Mouse (Mus musculus): ENCODE measurements at regions not wholly inside any gene's neighbourhood (a gene's known extent, or its start where the extent isn't known, plus 50 kb on each side); places are given as distances from the start of the nearest gene placed in this dataset.

- WGBS, result 25% methylated on average over 2 of the region's 2 CpGs
- H3K27ac ChIP-seq, result 0 out of 2 replicates have a peak overlapping the region, but pooled peaks have one; percentile 43
- ATAC-seq (ENCODE audit: borderline replicate concordance, extremely low read depth, low FRiP score, low TSS enrichment), result peak; percentile 31; the same call in 1 of the 2 replicates
Observed at GRCm38 (mm10) chr5:74861297-74861696, 158.6 kb upstream of the Lnx1 start.

GRCm38 (mm10) chr5:74857861-74858260 is 155.1 kb upstream of the Lnx1 start:
- Histone ChIP-seq H3K9ac (no peak overlapping the region), H3K4me2 (no peak overlapping the region), H3K4me3 (no peak overlapping the region), H3K27me3 (no peaks in the 10 kb centered on the region), H3K36me3 (no peaks in the 10 kb centered on the region), H3K9me3 (no peaks in the 10 kb centered on the region), H3K4me1 (0 out of 2 replicates have a peak, but pooled peaks cover 8% of the 10 kb centered on the region), H3K27ac (no peak overlapping the region)
- WGBS, result 20% methylated on average over 5 of the region's 5 CpGs
- peak; percentile 80; the same call in 1 of the 2 replicates for ATAC-seq (ENCODE audit: borderline replicate concordance, extremely low read depth, low FRiP score, low TSS enrichment)

More at GRCm38 (mm10) chr5:74861297-74861696, 158.6 kb upstream of the Lnx1 start:
- H3K4me3 ChIP-seq, result no peak overlapping the region
- H3K9me3 ChIP-seq, result no peaks in the 10 kb centered on the region
- no peak overlapping the region for H3K9ac ChIP-seq
- H3K27me3 ChIP-seq, result no peaks in the 10 kb centered on the region; the same call in 1 of the 2 replicates
- H3K4me2 ChIP-seq, result no peak overlapping the region
- H3K4me1 ChIP-seq, result 0 out of 2 replicates have a peak, but pooled peaks cover 9% of the 10 kb centered on the region
- H3K36me3 ChIP-seq, result no peaks in the 10 kb centered on the region

- WGBS, result 84% methylated on average over 11 of the region's 11 CpGs
- Histone ChIP-seq H3K4me1 (0 out of 2 replicates have a peak, but pooled peaks cover 8% of the 10 kb centered on the region), H3K4me3 (no peak overlapping the region), H3K4me2 (no peak overlapping the region), H3K27me3 (no peaks in the 10 kb centered on the region), H3K36me3 (no peaks in the 10 kb centered on the region), H3K9me3 (no peaks in the 10 kb centered on the region), H3K27ac (no peak overlapping the region), H3K9ac (no peak overlapping the region)
- no peak for ATAC-seq (ENCODE audit: borderline replicate concordance, extremely low read depth, low FRiP score, low TSS enrichment)
Observed at GRCm38 (mm10) chr5:74857161-74857560, 154.4 kb upstream of the Lnx1 start.

- Histone ChIP-seq H3K36me3 (no peaks in the 10 kb centered on the region), H3K27ac (peak overlapping the region; percentile 58; the same call in 1 of the 2 replicates), H3K4me2 (no peak overlapping the region), H3K9ac (no peak overlapping the region), H3K27me3 (no peaks in the 10 kb centered on the region), H3K9me3 (no peaks in the 10 kb centered on the region), H3K4me1 (peaks cover 6% of the 10 kb centered on the region; the same call in 1 of the 2 replicates), H3K4me3 (no peak overlapping the region)
- peak; percentile 77; the same call in 1 of the 2 replicates for ATAC-seq (ENCODE audit: borderline replicate concordance, extremely low read depth, low FRiP score, low TSS enrichment)
- 32% methylated on average over 6 of the region's 6 CpGs for WGBS
Observed at GRCm38 (mm10) chr5:74847824-74848223, 145.1 kb upstream of the Lnx1 start.

GRCm38 (mm10) chr5:74846674-74847073 is 144.0 kb upstream of the Lnx1 start:
- peaks cover 6% of the 10 kb centered on the region; the same call in 1 of the 2 replicates for H3K4me1 ChIP-seq
- ATAC-seq (ENCODE audit: borderline replicate concordance, extremely low read depth, low FRiP score, low TSS enrichment), result no peak
- H3K4me2 ChIP-seq, result no peak overlapping the region
- H3K9ac ChIP-seq, result no peak overlapping the region
- H3K9me3 ChIP-seq, result no peaks in the 10 kb centered on the region
- no peak overlapping the region for H3K4me3 ChIP-seq
- no peak overlapping the region for H3K27ac ChIP-seq
- no peaks in the 10 kb centered on the region for H3K36me3 ChIP-seq
- WGBS, result 54% methylated on average over 5 of the region's 5 CpGs
- H3K27me3 ChIP-seq, result no peaks in the 10 kb centered on the region

GRCm38 (mm10) chr5:74834401-74834800 is 131.7 kb upstream of the Lnx1 start:
- ATAC-seq (ENCODE audit: borderline replicate concordance, extremely low read depth, low FRiP score, low TSS enrichment), result no peak
- Histone ChIP-seq H3K27ac (no peak overlapping the region), H3K4me1 (peaks cover 8% of the 10 kb centered on the region), H3K27me3 (no peaks in the 10 kb centered on the region), H3K36me3 (no peaks in the 10 kb centered on the region), H3K9me3 (no peaks in the 10 kb centered on the region), H3K4me2 (no peak overlapping the region), H3K9ac (no peak overlapping the region), H3K4me3 (no peak overlapping the region)
- WGBS, result 76% methylated on average over 2 of the region's 2 CpGs

GRCm38 (mm10) chr5:74833887-74834286 is 131.2 kb upstream of the Lnx1 start:
- Histone ChIP-seq H3K4me2 (no peak overlapping the region), H3K4me3 (no peak overlapping the region), H3K9ac (no peak overlapping the region), H3K27ac (no peak overlapping the region), H3K27me3 (no peaks in the 10 kb centered on the region), H3K36me3 (no peaks in the 10 kb centered on the region), H3K9me3 (no peaks in the 10 kb centered on the region), H3K4me1 (0 out of 2 replicates have a peak, but pooled peaks cover 3% of the 10 kb centered on the region)
- ATAC-seq (ENCODE audit: borderline replicate concordance, extremely low read depth, low FRiP score, low TSS enrichment), result no peak
- 52% methylated on average over 4 of the region's 4 CpGs for WGBS

GRCm38 (mm10) chr5:74832011-74832410 is 129.3 kb upstream of the Lnx1 start:
- Histone ChIP-seq H3K4me2 (no peak overlapping the region), H3K4me1 (no peaks in the 10 kb centered on the region; the same call in none of the 2 replicates), H3K9me3 (no peaks in the 10 kb centered on the region), H3K9ac (no peak overlapping the region), H3K36me3 (no peaks in the 10 kb centered on the region), H3K27ac (no peak overlapping the region), H3K4me3 (no peak overlapping the region), H3K27me3 (no peaks in the 10 kb centered on the region)
- no peak for ATAC-seq (ENCODE audit: borderline replicate concordance, extremely low read depth, low FRiP score, low TSS enrichment)
- WGBS, result 89% methylated on average over 7 of the region's 7 CpGs

GRCm38 (mm10) chr5:74830646-74831045 is 127.9 kb upstream of the Lnx1 start:
- Histone ChIP-seq H3K9me3 (no peaks in the 10 kb centered on the region), H3K4me1 (no peaks in the 10 kb centered on the region; the same call in none of the 2 replicates), H3K27me3 (no peaks in the 10 kb centered on the region), H3K27ac (no peak overlapping the region), H3K4me3 (no peak overlapping the region), H3K36me3 (no peaks in the 10 kb centered on the region), H3K9ac (no peak overlapping the region), H3K4me2 (no peak overlapping the region)
- ATAC-seq (ENCODE audit: borderline replicate concordance, extremely low read depth, low FRiP score, low TSS enrichment), result no peak
- WGBS, result 49% methylated on average over 5 of the region's 5 CpGs

GRCm38 (mm10) chr5:74829003-74829402 is 126.3 kb upstream of the Lnx1 start:
- Histone ChIP-seq H3K27me3 (no peaks in the 10 kb centered on the region), H3K9me3 (no peaks in the 10 kb centered on the region), H3K4me3 (no peak overlapping the region), H3K4me1 (no peaks in the 10 kb centered on the region; the same call in none of the 2 replicates), H3K36me3 (no peaks in the 10 kb centered on the region), H3K9ac (no peak overlapping the region), H3K27ac (peak overlapping the region; percentile 39), H3K4me2 (no peak overlapping the region)
- WGBS, result 61% methylated on average over 9 of the region's 9 CpGs
- peak; percentile 33; the same call in 1 of the 2 replicates for ATAC-seq (ENCODE audit: borderline replicate concordance, extremely low read depth, low FRiP score, low TSS enrichment)

GRCm38 (mm10) chr5:74827944-74828343 is 125.2 kb upstream of the Lnx1 start:
- Histone ChIP-seq H3K4me2 (no peak overlapping the region), H3K27me3 (no peaks in the 10 kb centered on the region), H3K36me3 (no peaks in the 10 kb centered on the region), H3K27ac (no peak overlapping the region), H3K9me3 (no peaks in the 10 kb centered on the region), H3K9ac (no peak overlapping the region), H3K4me1 (no peaks in the 10 kb centered on the region; the same call in none of the 2 replicates), H3K4me3 (no peak overlapping the region)
- 48% methylated on average over 4 of the region's 4 CpGs for WGBS
- ATAC-seq (ENCODE audit: borderline replicate concordance, extremely low read depth, low FRiP score, low TSS enrichment), result no peak

GRCm38 (mm10) chr5:74825517-74826254 is 123.0 kb upstream of the Lnx1 start:
- ATAC-seq (ENCODE audit: borderline replicate concordance, extremely low read depth, low FRiP score, low TSS enrichment), result no peak
- Histone ChIP-seq H3K27ac (no peak overlapping the region), H3K9me3 (no peaks in the 10 kb centered on the region), H3K4me2 (no peak overlapping the region), H3K27me3 (no peaks in the 10 kb centered on the region), H3K4me3 (no peak overlapping the region), H3K4me1 (no peaks in the 10 kb centered on the region; the same call in none of the 2 replicates), H3K36me3 (no peaks in the 10 kb centered on the region), H3K9ac (no peak overlapping the region)
- 40% methylated on average over 5 of the region's 5 CpGs for WGBS
